Mouse (Mus musculus) stomach, embryonic 14.5 days (tissue): ENCODE measurements at regions not wholly inside any gene's neighbourhood (a gene's known extent, or its start where the extent isn't known, plus 50 kb on each side); places are given as distances from the start of the nearest gene placed in this dataset.

Experiments used
- ATAC-seq: fragments of 200-750 bp; cut with Nextera tagmentation; 2 replicates; pipeline ENCODE4 v1.8.0; 2017; ENCODE audit warnings: low read depth, moderate TSS enrichment; ENCODE audit not compliant: insufficient number of reproducible peaks, insufficient read depth, low FRiP score
- H3K27ac ChIP-seq: fragments of 300-500 bp; sonication (generic); 2 replicates; pipeline ENCODE4 v1.5.1; 2014; ENCODE audit warnings: mild to moderate bottlenecking, low read length, moderate library complexity, mixed read lengths
- H3K27me3 ChIP-seq: fragments of 300-500 bp; sonication (generic); 2 replicates; pipeline ENCODE4 v1.6.1; 2014; ENCODE audit warnings: low read length, control low read depth, mixed read lengths; ENCODE audit not compliant: control insufficient read depth, insufficient read depth
- H3K36me3 ChIP-seq: fragments of 300-500 bp; sonication (generic); 2 replicates; pipeline ENCODE4 v1.6.1; 2014; ENCODE audit warnings: mild to moderate bottlenecking, control low read depth, low read length, moderate library complexity, mixed read lengths; ENCODE audit not compliant: control insufficient read depth, insufficient read depth
- H3K4me1 ChIP-seq: fragments of 300-500 bp; sonication (generic); 2 replicates; pipeline ENCODE4 v1.6.1; 2014; ENCODE audit warnings: low read length, control low read depth, mixed read lengths; ENCODE audit not compliant: control insufficient read depth, insufficient read depth
- H3K4me2 ChIP-seq: fragments of 300-500 bp; sonication (generic); replicated peaks from 2 replicates; pipeline ENCODE4 v1.6.1; 2014; ENCODE audit warnings: low read depth, low read length, control low read depth
- H3K4me3 ChIP-seq: fragments of 300-500 bp; sonication (generic); 2 replicates; pipeline ENCODE4 v1.5.1; 2014; ENCODE audit warnings: low read depth, low read length, control low read depth
- H3K9ac ChIP-seq: fragments of 300-500 bp; sonication (generic); replicated peaks from 2 replicates; pipeline ENCODE4 v1.6.1; 2014; ENCODE audit warnings: low read depth, mild to moderate bottlenecking, control low read depth, low read length, moderate library complexity, mixed read lengths
- H3K9me3 ChIP-seq: fragments of 300-500 bp; sonication (generic); 2 replicates; pipeline ENCODE4 v1.6.1; 2016; ENCODE audit warnings: low read depth, low read length, control low read depth; ENCODE audit not compliant: control insufficient read depth
- WGBS: fragments of 180-500 bp; shearing (Covaris S2); extraction: QIAGEN DNeasy Blood & Tissue Kit; methylation state at CpG from one replicate; pipeline ENCODE4 v1.1.7; 2014; 5-methylcytosine and 5-hydroxymethylcytosine counted together

GRCm38 (mm10) chr10:21446641-21447040 lies 69.5 kb downstream of the Aldh8a1 start:
- H3K4me2 ChIP-seq, result no peak overlapping the region
- H3K36me3 ChIP-seq, result no peaks in the 10 kb centered on the region
- no peak overlapping the region; the same call in 1 of the 2 replicates for H3K27ac ChIP-seq
- no peaks in the 10 kb centered on the region for H3K27me3 ChIP-seq
- no peaks in the 10 kb centered on the region for H3K9me3 ChIP-seq
- H3K4me3 ChIP-seq, result no peak overlapping the region
- H3K9ac ChIP-seq, result no peak overlapping the region
- H3K4me1 ChIP-seq, result peaks cover 19% of the 10 kb centered on the region
- no peak for ATAC-seq
- WGBS, result 37% methylated on average over 12 of the region's 12 CpGs

DNA sequence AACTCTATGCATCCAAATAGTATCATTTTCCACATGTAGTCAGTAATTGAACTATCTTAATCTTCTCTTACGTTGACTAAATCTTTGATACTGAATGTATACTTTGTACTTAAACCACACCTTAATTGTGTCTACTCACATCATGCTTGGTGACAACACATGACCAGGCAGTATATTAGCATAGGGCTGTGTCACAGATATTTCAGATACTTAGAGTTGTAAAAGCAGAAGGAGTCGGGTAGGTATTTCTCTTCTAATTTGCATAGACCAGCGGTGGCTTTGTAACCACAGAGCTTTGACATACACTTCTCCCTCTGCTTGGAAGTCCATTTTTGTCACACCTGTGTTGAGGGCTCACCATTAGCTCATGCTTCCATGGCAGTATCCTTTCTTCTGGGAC lies 71.0 kb downstream of the Aldh8a1 start:
- 86% methylated on average over 3 of the region's 3 CpGs for WGBS
- no peaks in the 10 kb centered on the region for H3K36me3 ChIP-seq
- no peak overlapping the region for H3K27ac ChIP-seq
- no peak overlapping the region for H3K4me2 ChIP-seq
- peaks cover 18% of the 10 kb centered on the region for H3K4me1 ChIP-seq
- H3K4me3 ChIP-seq, result no peak overlapping the region
- no peaks in the 10 kb centered on the region for H3K27me3 ChIP-seq
- no peak overlapping the region for H3K9ac ChIP-seq
- no peaks in the 10 kb centered on the region for H3K9me3 ChIP-seq
- ATAC-seq, result no peak

DNA sequence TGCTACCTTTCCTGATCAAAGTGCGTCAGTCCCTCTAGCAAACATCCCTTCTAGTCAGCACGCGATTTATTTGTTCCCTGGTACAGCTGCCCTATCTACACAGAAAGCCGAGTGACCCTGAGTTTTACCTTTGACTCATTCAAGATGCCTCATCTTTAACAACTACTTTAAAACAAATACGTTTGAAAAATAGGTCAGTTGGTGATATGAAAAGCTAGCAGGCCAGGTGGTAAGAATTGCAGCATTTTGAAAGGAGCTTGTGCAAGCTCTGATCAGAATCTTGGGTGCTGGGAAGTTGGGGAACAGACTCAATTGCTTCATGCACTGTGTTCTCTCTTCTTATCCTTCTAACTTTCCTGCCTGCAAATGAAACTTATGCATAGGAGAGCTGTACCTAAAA lies 71.9 kb downstream of the Aldh8a1 start:
- no peaks in the 10 kb centered on the region for H3K9me3 ChIP-seq
- 49% methylated on average over 5 of the region's 5 CpGs for WGBS
- ATAC-seq, result no peak

DNA sequence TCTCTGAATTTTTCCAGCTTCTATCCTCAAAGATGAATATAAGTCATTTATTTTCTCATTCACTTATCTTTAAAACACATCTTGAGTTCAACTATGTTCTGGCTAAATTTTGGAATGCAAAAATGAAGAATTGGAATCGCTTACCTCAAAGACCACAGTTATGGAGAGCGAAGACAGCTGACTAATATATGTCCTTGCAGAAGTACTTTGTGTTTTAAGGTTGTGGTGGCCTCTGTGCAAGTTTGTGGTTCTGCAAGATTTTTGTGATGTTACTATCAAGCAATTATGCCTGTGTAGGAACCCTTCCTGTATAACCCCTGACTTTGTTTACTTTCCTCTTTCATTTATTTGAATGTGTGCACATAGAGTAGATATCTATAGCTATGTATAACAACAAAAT lies 75.5 kb downstream of the Aldh8a1 start:
- Histone ChIP-seq H3K4me1 (peaks cover 3% of the 10 kb centered on the region; the same call in 1 of the 2 replicates), H3K27ac (no peak overlapping the region), H3K9ac (no peak overlapping the region), H3K27me3 (no peaks in the 10 kb centered on the region), H3K9me3 (no peaks in the 10 kb centered on the region), H3K36me3 (no peaks in the 10 kb centered on the region), H3K4me3 (no peak overlapping the region), H3K4me2 (no peak overlapping the region)
- ATAC-seq, result no peak
- WGBS, result 93% methylated on average over 2 of the region's 2 CpGs

More for the DNA sequence above, 71.9 kb downstream of the Aldh8a1 start:
- Histone ChIP-seq H3K36me3 (no peaks in the 10 kb centered on the region), H3K9ac (no peak overlapping the region), H3K27me3 (no peaks in the 10 kb centered on the region), H3K4me2 (no peak overlapping the region), H3K4me1 (peaks cover 13% of the 10 kb centered on the region; the same call in 1 of the 2 replicates), H3K4me3 (no peak overlapping the region), H3K27ac (no peak overlapping the region)

GRCm38 (mm10) chr10:21453527-21453926 lies 76.4 kb downstream of the Aldh8a1 start:
- peaks cover 3% of the 10 kb centered on the region; the same call in 1 of the 2 replicates for H3K4me1 ChIP-seq
- no peaks in the 10 kb centered on the region for H3K9me3 ChIP-seq
- no peak for ATAC-seq
- no peak overlapping the region for H3K4me3 ChIP-seq
- H3K4me2 ChIP-seq, result no peak overlapping the region
- H3K9ac ChIP-seq, result no peak overlapping the region
- no peaks in the 10 kb centered on the region for H3K27me3 ChIP-seq
- 77% methylated on average over 3 of the region's 3 CpGs for WGBS
- no peak overlapping the region for H3K27ac ChIP-seq
- no peaks in the 10 kb centered on the region for H3K36me3 ChIP-seq

DNA sequence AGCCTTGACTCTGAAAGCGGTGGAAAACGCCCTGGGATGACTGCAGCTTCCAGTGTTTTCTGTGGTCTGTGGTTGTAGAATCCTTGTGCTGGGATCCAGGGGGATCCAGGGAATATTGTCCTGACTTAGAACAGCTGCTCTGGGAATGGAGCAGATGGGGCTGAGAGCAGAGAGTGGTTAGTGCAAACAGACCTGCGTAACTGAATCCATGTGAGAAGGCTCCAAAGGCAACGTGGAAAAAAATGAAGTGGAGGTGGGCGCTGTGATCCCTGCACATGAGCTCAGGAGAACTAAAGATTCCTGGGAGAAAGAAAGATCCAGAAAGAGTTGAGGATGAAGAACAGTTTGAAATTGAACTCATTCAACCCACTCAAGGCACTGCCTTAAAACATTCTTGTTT lies 77.1 kb downstream of the Aldh8a1 start:
- Histone ChIP-seq H3K4me3 (no peak overlapping the region), H3K4me1 (peaks cover 3% of the 10 kb centered on the region; the same call in 1 of the 2 replicates), H3K4me2 (no peak overlapping the region), H3K36me3 (no peaks in the 10 kb centered on the region), H3K27me3 (no peaks in the 10 kb centered on the region), H3K9ac (no peak overlapping the region), H3K9me3 (no peaks in the 10 kb centered on the region), H3K27ac (no peak overlapping the region)
- no peak for ATAC-seq
- WGBS, result 82% methylated on average over 5 of the region's 5 CpGs

DNA sequence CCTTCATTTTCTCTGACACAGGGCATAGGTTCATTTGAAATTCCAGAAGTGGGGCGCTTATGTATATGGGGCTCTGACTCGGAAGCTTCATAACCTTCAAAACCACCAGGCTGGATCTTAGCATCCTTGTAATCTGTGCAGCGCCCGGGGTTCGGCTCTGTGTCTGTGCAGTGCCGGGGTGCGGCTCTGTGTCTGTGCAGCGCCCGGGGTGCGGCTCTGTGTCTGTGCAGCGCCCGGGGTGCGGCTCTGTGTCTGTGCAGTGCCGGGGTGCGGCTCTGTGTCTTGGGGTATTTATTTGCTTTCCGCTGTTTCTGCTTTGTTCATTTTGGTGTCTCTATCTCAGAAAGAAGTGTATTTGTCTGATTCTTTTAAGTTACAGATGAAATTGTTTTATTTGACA lies 77.7 kb downstream of the Aldh8a1 start:
- Histone ChIP-seq H3K27me3 (no peaks in the 10 kb centered on the region), H3K4me3 (no peak overlapping the region), H3K9me3 (no peaks in the 10 kb centered on the region), H3K9ac (no peak overlapping the region), H3K27ac (no peak overlapping the region), H3K36me3 (no peaks in the 10 kb centered on the region), H3K4me2 (no peak overlapping the region), H3K4me1 (peaks cover 3% of the 10 kb centered on the region; the same call in 1 of the 2 replicates)
- WGBS, result 77% methylated on average over 16 of the region's 16 CpGs
- ATAC-seq, result 0 out of 2 replicates have a peak, but pooled peaks have one; percentile 53

DNA sequence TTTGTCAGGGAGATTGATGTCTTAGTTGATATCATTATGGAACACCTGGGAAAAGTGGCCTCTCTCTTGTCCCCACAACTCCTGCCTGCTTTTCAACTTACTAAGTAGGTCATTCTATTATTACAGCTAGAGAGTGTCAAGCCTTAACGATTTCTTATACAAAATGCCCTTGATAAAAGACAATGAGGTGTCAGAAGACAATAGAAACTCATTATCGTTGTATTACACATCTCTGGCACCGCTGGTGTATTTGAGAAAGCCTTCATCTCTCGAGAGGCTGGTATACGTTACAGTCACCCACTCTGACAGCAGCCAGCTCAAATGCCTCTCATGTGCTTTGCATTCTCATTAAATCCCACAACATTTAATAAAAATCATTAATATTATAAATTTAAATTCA lies 78.8 kb downstream of the Aldh8a1 start:
- Histone ChIP-seq H3K4me3 (no peak overlapping the region), H3K36me3 (no peaks in the 10 kb centered on the region), H3K4me1 (peaks cover 3% of the 10 kb centered on the region; the same call in 1 of the 2 replicates), H3K9me3 (no peaks in the 10 kb centered on the region), H3K9ac (no peak overlapping the region), H3K27ac (no peak overlapping the region), H3K27me3 (no peaks in the 10 kb centered on the region), H3K4me2 (no peak overlapping the region)
- WGBS, result 59% methylated on average over 5 of the region's 5 CpGs
- ATAC-seq, result no peak

GRCm38 (mm10) chr10:21456359-21456758 lies 79.3 kb downstream of the Aldh8a1 start:
- Histone ChIP-seq H3K36me3 (no peaks in the 10 kb centered on the region), H3K4me1 (peaks cover 3% of the 10 kb centered on the region; the same call in 1 of the 2 replicates), H3K27me3 (no peaks in the 10 kb centered on the region), H3K4me2 (no peak overlapping the region), H3K9me3 (no peaks in the 10 kb centered on the region), H3K9ac (no peak overlapping the region), H3K27ac (no peak overlapping the region), H3K4me3 (no peak overlapping the region)
- 62% methylated on average over 3 of the region's 3 CpGs for WGBS
- ATAC-seq, result no peak
